Mouse (Mus musculus) olfactory bulb, adult 2 months (tissue): ENCODE data around the gene Rin2.

Experiments used
- CTCF ChIP-seq: fragments of 200-500 bp; IDR thresholded peaks from 2 replicates; pipeline ENCODE4 v1.5.1; 2012; ENCODE audit warnings: low read depth, mild to moderate bottlenecking, low read length, moderate library complexity; ENCODE audit not compliant: insufficient read depth
- POLR2A ChIP-seq: fragments of 200-500 bp; IDR thresholded peaks from 2 replicates; pipeline ENCODE4 v1.6.1; 2012; ENCODE audit warnings: mild to moderate bottlenecking, low read depth, low read length, moderate library complexity; ENCODE audit not compliant: insufficient read depth

DNA sequence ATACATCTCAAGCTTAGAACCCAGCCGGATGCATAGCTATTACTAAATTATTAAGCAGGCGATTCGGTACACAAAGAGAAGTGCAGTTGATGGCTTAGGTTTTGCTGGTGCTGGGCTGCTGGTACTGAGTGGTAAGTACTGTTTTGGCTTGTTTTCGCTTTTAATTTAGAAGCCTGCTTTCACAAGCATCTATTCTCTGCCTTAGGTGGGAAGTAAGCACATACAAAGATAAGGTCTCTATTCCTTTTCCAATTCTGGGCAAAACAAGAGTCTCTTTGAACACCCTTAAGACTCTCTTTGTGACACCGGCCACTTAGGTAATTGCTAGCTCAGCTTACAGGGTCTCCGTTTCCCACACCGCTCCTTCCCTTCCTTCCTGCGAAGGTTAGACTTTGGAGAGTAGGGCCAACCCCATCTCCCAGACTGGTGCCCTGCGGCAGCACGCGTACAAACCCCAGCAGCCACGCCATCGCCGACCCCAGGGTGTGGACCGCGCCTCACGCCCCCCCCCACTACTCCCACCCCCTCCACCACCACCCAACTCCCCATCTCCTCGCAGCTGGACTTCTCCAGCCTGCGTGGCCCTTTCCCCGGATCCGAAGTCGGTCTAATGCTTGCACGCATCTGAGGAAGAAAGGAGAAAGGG is 396 bp upstream of the Rin2 start:
- TF ChIP-seq CTCF, result no peak
- no peak for TF ChIP-seq POLR2A
